Mouse (Mus musculus): ENCODE results near the gene Trak1. TPM values are rescaled to one million over a fixed set of nuclear protein-coding genes. Genes with fewer than 3 reads are reported as not detected.

Gene Trak1
- polyA plus RNA-seq, 1 experiment from 2014 or later, result 20.8 TPM

- H3K4me3 ChIP-seq (ENCODE audit: low read depth, low read length), result no peak overlapping the region
- no peaks in the 10 kb centered on the region for H3K27me3 ChIP-seq (ENCODE audit: insufficient read depth, low read length)
- WGBS, result 49% methylated on average over 13 of the region's 13 CpGs
- TF ChIP-seq CTCF (IDR thresholded peaks at IDR 0.05; ENCODE audit: low read depth), result no peak
- peaks cover 10% of the 10 kb centered on the region; the same call in 1 of the 2 replicates for H3K4me1 ChIP-seq (ENCODE audit: insufficient read depth)
- no peaks in the 10 kb centered on the region for H3K9me3 ChIP-seq (ENCODE audit: low read depth, low read length)
- no peaks in the 10 kb centered on the region for H3K36me3 ChIP-seq (ENCODE audit: insufficient read depth)
- no peak overlapping the region for H3K4me2 ChIP-seq
- DNase-seq (peak; percentile 24), ATAC-seq (ENCODE audit: insufficient read depth) (no peak)
- H3K27ac ChIP-seq (ENCODE audit: low read depth), result no peak overlapping the region
- H3K9ac ChIP-seq, result no peak overlapping the region; the same call in 1 of the 2 replicates
These were observed 91.1 kb downstream of the Trak1 start for GRCm38 (mm10) chr9:121388273-121388931.

GRCm38 (mm10) chr9:121389258-121389657 lies 92.0 kb downstream of the Trak1 start:
- Histone ChIP-seq H3K36me3 (ENCODE audit: insufficient read depth) (no peaks in the 10 kb centered on the region), H3K4me2 (no peak overlapping the region), H3K4me3 (ENCODE audit: low read depth, low read length) (no peak overlapping the region), H3K4me1 (ENCODE audit: insufficient read depth) (peaks cover 10% of the 10 kb centered on the region; the same call in 1 of the 2 replicates), H3K9ac (no peak overlapping the region), H3K9me3 (ENCODE audit: low read depth, low read length) (no peaks in the 10 kb centered on the region), H3K27ac (ENCODE audit: low read depth) (no peak overlapping the region), H3K27me3 (ENCODE audit: insufficient read depth, low read length) (no peaks in the 10 kb centered on the region)
- ATAC-seq (ENCODE audit: insufficient read depth) (no peak), DNase-seq (no peak)
- WGBS, result 80% methylated on average over 10 of the region's 10 CpGs
- TF ChIP-seq CTCF (IDR thresholded peaks at IDR 0.05; ENCODE audit: low read depth), result no peak

GRCm38 (mm10) chr9:121391898-121392297 lies 94.6 kb downstream of the Trak1 start:
- H3K27me3 ChIP-seq (ENCODE audit: insufficient read depth, low read length), result no peaks in the 10 kb centered on the region
- no peak for ATAC-seq (ENCODE audit: insufficient read depth)

GRCm38 (mm10) chr9:121392427-121392826 lies 95.1 kb downstream of the Trak1 start:
- DNase-seq (peak; percentile 92), ATAC-seq (ENCODE audit: insufficient read depth) (no peak)
- Histone ChIP-seq H3K27me3 (ENCODE audit: insufficient read depth, low read length) (no peaks in the 10 kb centered on the region), H3K9ac (no peak overlapping the region), H3K4me2 (no peak overlapping the region), H3K4me1 (ENCODE audit: insufficient read depth) (peaks cover 11% of the 10 kb centered on the region; the same call in 1 of the 2 replicates), H3K36me3 (ENCODE audit: insufficient read depth) (no peaks in the 10 kb centered on the region), H3K27ac (ENCODE audit: low read depth) (no peak overlapping the region), H3K4me3 (ENCODE audit: low read depth, low read length) (no peak overlapping the region), H3K9me3 (ENCODE audit: low read depth, low read length) (no peaks in the 10 kb centered on the region)
- peak; percentile 82 for TF ChIP-seq CTCF (IDR thresholded peaks at IDR 0.05; ENCODE audit: low read depth)
- WGBS, result 22% methylated on average over 5 of the region's 5 CpGs

More at GRCm38 (mm10) chr9:121391898-121392297, 94.6 kb downstream of the Trak1 start:
- Histone ChIP-seq H3K4me2 (no peak overlapping the region), H3K4me1 (ENCODE audit: insufficient read depth) (peaks cover 10% of the 10 kb centered on the region; the same call in 1 of the 2 replicates), H3K36me3 (ENCODE audit: insufficient read depth) (no peaks in the 10 kb centered on the region), H3K27ac (ENCODE audit: low read depth) (no peak overlapping the region), H3K4me3 (ENCODE audit: low read depth, low read length) (no peak overlapping the region), H3K9me3 (ENCODE audit: low read depth, low read length) (no peaks in the 10 kb centered on the region), H3K9ac (no peak overlapping the region)
- peak; percentile 13; the same call in 1 of the 2 replicates for TF ChIP-seq CTCF (IDR thresholded peaks at IDR 0.05; ENCODE audit: low read depth)
- 91% methylated on average over 13 of the region's 13 CpGs for WGBS
- no peak for DNase-seq

- WGBS, result 92% methylated on average over 4 of the region's 4 CpGs
- Histone ChIP-seq H3K4me1 (ENCODE audit: insufficient read depth) (peaks cover 13% of the 10 kb centered on the region), H3K27ac (ENCODE audit: low read depth) (no peak overlapping the region), H3K36me3 (ENCODE audit: insufficient read depth) (no peaks in the 10 kb centered on the region), H3K9me3 (ENCODE audit: low read depth, low read length) (no peaks in the 10 kb centered on the region), H3K9ac (no peak overlapping the region), H3K4me2 (no peak overlapping the region), H3K4me3 (ENCODE audit: low read depth, low read length) (no peak overlapping the region), H3K27me3 (ENCODE audit: insufficient read depth, low read length) (no peaks in the 10 kb centered on the region)
- peak; percentile 46 for TF ChIP-seq CTCF (IDR thresholded peaks at IDR 0.05; ENCODE audit: low read depth)
- no peak for DNase-seq
- no peak for ATAC-seq (ENCODE audit: insufficient read depth)
These were observed 95.8 kb downstream of the Trak1 start for GRCm38 (mm10) chr9:121393104-121393503.

GRCm38 (mm10) chr9:121394882-121395281 lies 97.6 kb downstream of the Trak1 start:
- no peaks in the 10 kb centered on the region for H3K27me3 ChIP-seq (ENCODE audit: insufficient read depth, low read length)
- TF ChIP-seq CTCF (IDR thresholded peaks at IDR 0.05; ENCODE audit: low read depth), result no peak
- no peak overlapping the region for H3K27ac ChIP-seq (ENCODE audit: low read depth)
- 74% methylated on average over 2 of the region's 2 CpGs for WGBS
- DNase-seq (no peak), ATAC-seq (ENCODE audit: insufficient read depth) (no peak)
- no peaks in the 10 kb centered on the region for H3K9me3 ChIP-seq (ENCODE audit: low read depth, low read length)
- no peaks in the 10 kb centered on the region for H3K36me3 ChIP-seq (ENCODE audit: insufficient read depth)
- H3K4me3 ChIP-seq (ENCODE audit: low read depth, low read length), result no peak overlapping the region
- H3K4me2 ChIP-seq, result no peak overlapping the region
- H3K9ac ChIP-seq, result no peak overlapping the region
- H3K4me1 ChIP-seq (ENCODE audit: insufficient read depth), result peaks cover 14% of the 10 kb centered on the region; the same call in 1 of the 2 replicates

GRCm38 (mm10) chr9:121395812-121396211 lies 98.5 kb downstream of the Trak1 start:
- DNase-seq (no peak), ATAC-seq (ENCODE audit: insufficient read depth) (no peak)
- Histone ChIP-seq H3K4me3 (ENCODE audit: low read depth, low read length) (no peak overlapping the region), H3K4me1 (ENCODE audit: insufficient read depth) (peaks cover 14% of the 10 kb centered on the region; the same call in 1 of the 2 replicates), H3K27me3 (ENCODE audit: insufficient read depth, low read length) (no peaks in the 10 kb centered on the region), H3K36me3 (ENCODE audit: insufficient read depth) (no peaks in the 10 kb centered on the region), H3K27ac (ENCODE audit: low read depth) (no peak overlapping the region), H3K9ac (no peak overlapping the region), H3K4me2 (no peak overlapping the region), H3K9me3 (ENCODE audit: low read depth, low read length) (no peaks in the 10 kb centered on the region)
- WGBS, result 85% methylated on average over 5 of the region's 5 CpGs
- no peak for TF ChIP-seq CTCF (IDR thresholded peaks at IDR 0.05; ENCODE audit: low read depth)

All from lung, embryonic 14.5 days (tissue).